Mouse (Mus musculus) G1E (cell line): Measurements from ENCODE around the gene Galnt2. TPM values are rescaled to one million over a fixed set of nuclear protein-coding genes. Genes with fewer than 3 reads are reported as not detected.

Experiments
- ATAC-seq: 2 replicates; pipeline ENCODE4 v1.8.0; 2016; ENCODE audit warnings: mild to moderate bottlenecking; ENCODE audit not compliant: insufficient number of reproducible peaks, poor library complexity, low FRiP score, severe bottlenecking; ENCODE audit errors: extremely low read depth
- DNase-seq: peaks from one replicate; pipeline ENCODE4 v3.0.0; 2012; ENCODE audit warnings: low spot score
- H3K27me3 ChIP-seq: 2 replicates; pipeline ENCODE4 v1.6.1; 2012; ENCODE audit warnings: mild to moderate bottlenecking, low read length, inconsistent platforms; ENCODE audit not compliant: insufficient read depth
- H3K36me3 ChIP-seq: replicated peaks from 2 replicates; pipeline ENCODE3; 2012; ENCODE audit warnings: mild to moderate bottlenecking, inconsistent platforms
- H3K4me1 ChIP-seq: 2 replicates; pipeline ENCODE4 v1.6.1; 2012; ENCODE audit warnings: low read depth, low read length, inconsistent platforms, mixed read lengths; ENCODE audit not compliant: insufficient read depth
- H3K4me3 ChIP-seq: 2 replicates; pipeline ENCODE4 v1.5.1; 2012; ENCODE audit warnings: low read depth, mild to moderate bottlenecking, inconsistent platforms, low read length, moderate library complexity, mixed read lengths
- H3K9me3 ChIP-seq: replicated peaks from 2 replicates; pipeline ENCODE4 v1.6.1; 2012; ENCODE audit warnings: inconsistent platforms
- CTCF ChIP-seq: IDR thresholded peaks from 2 replicates; pipeline ENCODE4 v1.5.1; 2012; ENCODE audit warnings: low read depth, low read length, inconsistent platforms, mixed read lengths
- GATA1 ChIP-seq: IDR thresholded peaks from 2 replicates; pipeline ENCODE4 v1.6.1; 2012; ENCODE audit warnings: borderline replicate concordance, low read length, inconsistent platforms, mixed read lengths
- GATA2 ChIP-seq: IDR thresholded peaks from 2 replicates; pipeline ENCODE4 v1.6.1; 2012; ENCODE audit warnings: low read depth, low read length, inconsistent platforms, borderline replicate concordance
- POLR2AphosphoS5 ChIP-seq: IDR thresholded peaks from 2 replicates; pipeline ENCODE4 v1.6.1; 2012; ENCODE audit warnings: low read depth, low read length, inconsistent platforms; ENCODE audit not compliant: insufficient replicate concordance
- TAL1 ChIP-seq: conservative IDR thresholded peaks from 2 replicates; pipeline ENCODE4 v1.6.1; 2012; ENCODE audit warnings: low read depth, low read length, inconsistent platforms, mixed read lengths
- polyA plus RNA-seq: library from polyadenylated mRNA; stranded (reverse); fragments of >175 nt; gene quantifications from 2 replicates; pipeline ENCODE4 v1.2.3, GENCODE M21; 2012
- total RNA-seq, 2 experiments: library from RNA; stranded (forward) in 1 of 2; stranded (reverse) in 1 of 2; fragments of 200-1000 nt in 1 of 2; fragments of >200 nt in 1 of 2; fragmentation: Nextera tagmentation in 1 of 2; gene quantifications; 2 replicates each; pipeline ENCODE4 v1.2.3; 2014 to 2017

Gene Galnt2
- total and polyA plus RNA-seq, 3 experiments = not detected

- Histone ChIP-seq H3K4me3 (no peak overlapping the region), H3K9me3 (peaks cover 45% of the 10 kb centered on the region), H3K4me1 (no peaks in the 10 kb centered on the region), H3K36me3 (no peaks in the 10 kb centered on the region), H3K27me3 (no peaks in the 10 kb centered on the region)
- no peak for TF ChIP-seq GATA1
- TF ChIP-seq TAL1 = no peak
- no peak for TF ChIP-seq CTCF
- no peak for TF ChIP-seq GATA2
- no peak for TF ChIP-seq POLR2AphosphoS5
- ATAC-seq (no peak), DNase-seq (no peak)
Measured at GRCm38 (mm10) chr8:124391191-124391590, 160.0 kb downstream of the Galnt2 start.

- no peak for DNase-seq
- peaks cover 44% of the 10 kb centered on the region for H3K9me3 ChIP-seq
- TF ChIP-seq GATA2 = no peak
- TF ChIP-seq POLR2AphosphoS5 = no peak
- TF ChIP-seq TAL1 = no peak
- TF ChIP-seq CTCF = no peak
- no peak for TF ChIP-seq GATA1
Measured at GRCm38 (mm10) chr8:124392271-124393012, 161.3 kb downstream of the Galnt2 start.

GRCm38 (mm10) chr8:124393013-124393412 is 161.8 kb downstream of the Galnt2 start:
- no peak overlapping the region for H3K4me3 ChIP-seq
- peaks cover 44% of the 10 kb centered on the region for H3K9me3 ChIP-seq
- ATAC-seq (no peak), DNase-seq (no peak)
- TF ChIP-seq CTCF = no peak
- TF ChIP-seq GATA2 = no peak
- TF ChIP-seq GATA1 = no peak
- TF ChIP-seq TAL1 = no peak
- no peak for TF ChIP-seq POLR2AphosphoS5
- no peaks in the 10 kb centered on the region for H3K4me1 ChIP-seq
- no peaks in the 10 kb centered on the region for H3K36me3 ChIP-seq
- H3K27me3 ChIP-seq = peaks cover 3% of the 10 kb centered on the region; the same call in 1 of the 2 replicates

More at GRCm38 (mm10) chr8:124392271-124393012, 161.3 kb downstream of the Galnt2 start:
- Histone ChIP-seq H3K4me3 (no peak overlapping the region), H3K27me3 (peaks cover 2% of the 10 kb centered on the region; the same call in 1 of the 2 replicates), H3K4me1 (no peaks in the 10 kb centered on the region), H3K36me3 (no peaks in the 10 kb centered on the region)
- no peak for ATAC-seq

- TF ChIP-seq TAL1 (no peak), GATA2 (no peak), GATA1 (no peak), CTCF (no peak; the same call in 1 of the 2 replicates), POLR2AphosphoS5 (no peak)
- no peak overlapping the region for H3K4me3 ChIP-seq
- H3K27me3 ChIP-seq = peaks cover 3% of the 10 kb centered on the region; the same call in 1 of the 2 replicates
Measured at GRCm38 (mm10) chr8:124393927-124394326, 162.7 kb downstream of the Galnt2 start.

GRCm38 (mm10) chr8:124394951-124395350 is 163.8 kb downstream of the Galnt2 start:
- H3K4me1 ChIP-seq = no peaks in the 10 kb centered on the region
- ATAC-seq = no peak
- no peaks in the 10 kb centered on the region for H3K36me3 ChIP-seq
- no peak overlapping the region for H3K4me3 ChIP-seq
- no peak for TF ChIP-seq CTCF
- TF ChIP-seq POLR2AphosphoS5 = no peak
- no peak for TF ChIP-seq TAL1
- no peak for TF ChIP-seq GATA1
- no peak for TF ChIP-seq GATA2
- no peak for DNase-seq
- H3K27me3 ChIP-seq = peaks cover 3% of the 10 kb centered on the region; the same call in 1 of the 2 replicates
- peaks cover 39% of the 10 kb centered on the region for H3K9me3 ChIP-seq

More at GRCm38 (mm10) chr8:124393927-124394326, 162.7 kb downstream of the Galnt2 start:
- Histone ChIP-seq H3K4me1 (no peaks in the 10 kb centered on the region), H3K36me3 (no peaks in the 10 kb centered on the region), H3K9me3 (peaks cover 42% of the 10 kb centered on the region)
- ATAC-seq (no peak), DNase-seq (no peak)

Other genes with a start within 250 kb of the Galnt2 start
- 20.8 and 44.3 TPM in 2 replicates for gene Abcb10, start 248.3 kb upstream of the Galnt2 start, total RNA-seq (2014; fragmentation: Nextera tagmentation)
- 19.6 and 21.6 TPM in 2 replicates for gene Abcb10, start 248.3 kb upstream of the Galnt2 start, total RNA-seq (2017)
- gene Abcb10, start 248.3 kb upstream of the Galnt2 start, polyA plus RNA-seq = 19.7 and 22.1 TPM in 2 replicates
- 36.9 and 46.6 TPM in 2 replicates for gene Taf5l, start 210.0 kb upstream of the Galnt2 start, total RNA-seq (2014; fragmentation: Nextera tagmentation)
- 35.0 and 38.0 TPM in 2 replicates for gene Taf5l, start 210.0 kb upstream of the Galnt2 start, total RNA-seq (2017)
- gene Taf5l, start 210.0 kb upstream of the Galnt2 start, polyA plus RNA-seq = 23.5 and 24.3 TPM in 2 replicates
- 19.5 and 24.8 TPM in 2 replicates for gene Urb2, start 209.9 kb upstream of the Galnt2 start, total RNA-seq (2014; fragmentation: Nextera tagmentation)
- 19.3 and 19.4 TPM in 2 replicates for gene Urb2, start 209.9 kb upstream of the Galnt2 start, total RNA-seq (2017)
- gene Urb2, start 209.9 kb upstream of the Galnt2 start, polyA plus RNA-seq = 2.2 and 3.8 TPM in 2 replicates
- not detected in 2 replicates for gene Pgbd5, start 208.3 kb downstream of the Galnt2 start, total RNA-seq (2014; fragmentation: Nextera tagmentation)
- 0.12 and 0.22 TPM in 2 replicates for gene Pgbd5, start 208.3 kb downstream of the Galnt2 start, total RNA-seq (2017)
- not detected in 2 replicates for gene Pgbd5, start 208.3 kb downstream of the Galnt2 start, polyA plus RNA-seq